ENCODE assay signal across 18 mouse cellular contexts in genomic region chr14:45722887-45723286, GRCm38 (mm10).
"Had no signal": no experiment of that assay in that cellular context is flagged by ENCODE, and none has a peak within 500 bp of the region (broad histone marks: within the 10 kb centered on the region; RNA-seq: fewer than 3 reads in every experiment).

No protein-coding gene starts in this region.

- H3K4me2 ChIP-seq: lung, embryonic 15.5 days; midbrain, embryonic 11.5 days; midbrain, embryonic 13.5 days; midbrain, embryonic 15.5 days; neural tube, embryonic 12.5 days; stomach, embryonic 15.5 days had no signal

- H3K9ac ChIP-seq: liver, postnatal 0 days; lung, embryonic 15.5 days; midbrain, embryonic 13.5 days; midbrain, embryonic 15.5 days; neural tube, embryonic 12.5 days; stomach, embryonic 15.5 days had no signal

- H3K4me3 ChIP-seq: lung, embryonic 15.5 days; megakaryocyte, embryonic 14.5 days; midbrain, embryonic 13.5 days; midbrain, embryonic 15.5 days; neural tube, embryonic 12.5 days; stomach, embryonic 15.5 days had no signal

- ATAC-seq: liver, postnatal 0 days; lung, postnatal 0 days; midbrain, embryonic 13.5 days; midbrain, embryonic 15.5 days had no signal

- H3K27me3 ChIP-seq: lung, embryonic 15.5 days; megakaryocyte, embryonic 14.5 days; midbrain, embryonic 13.5 days; midbrain, embryonic 15.5 days; neural tube, embryonic 12.5 days; stomach, embryonic 15.5 days had no signal

- H3K36me3 ChIP-seq: lung, embryonic 15.5 days; midbrain, embryonic 13.5 days; midbrain, embryonic 15.5 days; neural tube, embryonic 12.5 days; stomach, embryonic 15.5 days had no signal

- H3K9me3 ChIP-seq: lung, embryonic 15.5 days; midbrain, embryonic 13.5 days; midbrain, embryonic 15.5 days; neural tube, embryonic 12.5 days; stomach, embryonic 15.5 days had no signal

- DNase-seq: liver, postnatal 0 days; lung, adult 2 months; lung, postnatal 14 days; lung, postnatal 36 days; right cerebral cortex, postnatal 14 days; thymus, adult 2 months; thymus, postnatal 25 days; thymus, postnatal 4 days had no signal

- H3K27ac ChIP-seq: lung, embryonic 15.5 days; macrophage; midbrain, embryonic 13.5 days; midbrain, embryonic 15.5 days; neural tube, embryonic 12.5 days; stomach, embryonic 15.5 days; stomach, postnatal 0 days had no signal

- H3K4me1 ChIP-seq: lung, embryonic 15.5 days; megakaryocyte, embryonic 14.5 days; midbrain, embryonic 13.5 days; midbrain, embryonic 15.5 days; neural tube, embryonic 12.5 days; stomach, embryonic 15.5 days had no signal
